Mouse (Mus musculus) erythroblast, embryonic 14.5 days (primary cell): Measurements from ENCODE around the gene Mrpl23.

Source experiments
- GATA1 ChIP-seq: IDR thresholded peaks from 2 replicates; pipeline ENCODE4 v1.6.1; 2012; ENCODE audit warnings: low read length, inconsistent platforms, mixed read lengths
- TAL1 ChIP-seq: IDR thresholded peaks from 3 replicates; pipeline ENCODE4 v1.6.1; 2012; ENCODE audit warnings: low read length, inconsistent platforms, mixed read lengths

- no peak for TF ChIP-seq GATA1
- no peak for TF ChIP-seq TAL1
These were observed 47.7 kb upstream of the Mrpl23 start for GRCm38 (mm10) chr7:142484780-142485179.
